Mouse (Mus musculus) cerebral cortex, adult 2 months (tissue): Measurements from ENCODE around the gene Maf.

Experiments
- WGBS: fragments of 180-500 bp; shearing (Covaris S2); methylation state at CpG from one replicate; pipeline ENCODE4 v1.1.7; 2018; 5-methylcytosine and 5-hydroxymethylcytosine counted together

The Maf gene

DNA sequence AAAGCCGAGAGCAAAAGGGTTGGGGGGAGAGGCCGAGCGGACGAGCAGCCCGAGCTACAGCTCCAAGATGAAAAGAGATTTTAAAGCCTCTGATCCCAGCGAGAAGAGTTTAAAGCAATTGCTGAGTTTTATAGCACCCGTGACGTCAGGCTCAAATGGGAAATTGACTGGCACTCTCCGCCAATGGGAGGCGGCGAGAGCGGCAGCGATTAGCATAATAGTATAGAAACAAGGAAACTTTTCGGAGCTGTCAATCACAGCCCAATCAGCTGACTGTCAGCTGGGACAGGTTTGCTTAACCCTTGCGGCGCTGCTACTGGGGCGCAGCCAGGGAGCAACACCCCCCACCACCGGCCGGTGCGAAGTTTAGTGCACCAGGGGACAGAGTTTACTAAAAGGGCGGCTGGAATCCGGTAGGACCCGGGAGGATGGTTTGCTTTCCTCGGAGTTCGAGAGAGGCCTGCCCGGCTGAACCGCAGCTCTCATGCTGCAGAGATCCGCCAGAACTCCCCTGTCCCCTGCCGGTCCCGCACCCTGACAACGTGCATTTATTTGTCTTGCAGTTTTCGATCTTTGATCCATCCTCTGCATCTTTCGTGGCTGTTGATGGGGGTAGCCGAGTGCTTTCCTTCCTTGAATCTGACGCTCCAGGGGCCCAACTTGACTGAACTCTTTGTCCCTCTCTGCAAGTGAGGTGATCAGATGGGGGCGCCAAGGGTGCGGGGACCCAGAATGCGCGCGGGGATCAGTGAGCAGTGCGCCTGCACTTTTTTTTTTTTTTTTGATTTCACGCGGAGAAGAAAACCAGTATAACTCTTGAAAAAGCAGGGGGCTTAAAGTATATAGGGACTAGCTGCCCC lies at the start of gene Maf:
TSS of gene Maf (minus strand) at position 64 of the 860 bp plus-strand sequence.
- WGBS, result 1% methylated on average over 43 of the region's 43 CpGs

DNA sequence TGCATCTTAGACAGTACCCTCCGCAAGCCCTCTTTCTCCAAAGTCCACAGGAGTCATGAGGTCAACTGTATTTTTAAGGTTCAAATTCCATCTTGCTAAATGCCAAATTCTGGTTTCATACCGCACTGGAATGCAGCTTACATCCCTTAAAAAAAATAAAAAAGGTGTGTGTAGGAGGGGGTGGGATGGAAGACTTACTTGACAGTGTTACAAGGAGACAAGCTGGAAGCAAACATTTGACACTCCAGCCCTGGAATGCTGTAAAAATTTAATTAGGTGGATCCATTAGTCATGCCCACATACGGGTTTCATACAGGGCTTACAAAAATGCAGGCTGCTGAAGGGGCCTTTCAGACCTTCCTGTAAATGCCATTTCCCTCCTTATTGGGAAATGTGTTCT lies 49.4 kb upstream of the Maf start:
- 78% methylated on average over 3 of the region's 3 CpGs for WGBS

- WGBS, result 76% methylated on average over 2 of the region's 2 CpGs
These were observed 48.4 kb upstream of the Maf start for GRCm38 (mm10) chr8:115756027-115756426.

DNA sequence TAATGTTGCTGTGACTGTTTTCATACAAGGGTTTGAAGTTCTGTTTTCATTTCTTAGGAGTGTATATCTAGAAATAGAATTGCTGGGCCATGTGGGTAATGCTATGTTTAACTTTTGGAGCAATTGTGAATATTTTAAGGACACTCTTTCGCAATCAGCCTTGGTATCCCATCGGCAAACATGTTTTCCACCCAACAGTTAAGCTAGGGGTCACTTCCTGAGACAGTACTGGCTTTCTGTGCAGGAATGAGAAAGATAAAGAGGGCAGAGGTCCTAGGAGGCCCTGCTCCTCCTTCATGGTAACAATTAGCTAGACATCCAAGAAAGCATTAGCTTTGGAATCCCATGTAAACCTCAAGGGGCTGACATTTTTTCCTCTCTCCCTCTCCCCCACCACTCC lies 47.1 kb upstream of the Maf start:
- WGBS, result 48% methylated on average over 2 of the region's 2 CpGs

GRCm38 (mm10) chr8:115753801-115754200 lies 46.2 kb upstream of the Maf start:
- 42% methylated on average over 8 of the region's 8 CpGs for WGBS

GRCm38 (mm10) chr8:115747426-115747825 lies 39.8 kb upstream of the Maf start:
- WGBS, result 72% methylated on average over 10 of the region's 10 CpGs

GRCm38 (mm10) chr8:115745648-115746047 lies 38.1 kb upstream of the Maf start:
- WGBS, result 61% methylated on average over 2 of the region's 2 CpGs

DNA sequence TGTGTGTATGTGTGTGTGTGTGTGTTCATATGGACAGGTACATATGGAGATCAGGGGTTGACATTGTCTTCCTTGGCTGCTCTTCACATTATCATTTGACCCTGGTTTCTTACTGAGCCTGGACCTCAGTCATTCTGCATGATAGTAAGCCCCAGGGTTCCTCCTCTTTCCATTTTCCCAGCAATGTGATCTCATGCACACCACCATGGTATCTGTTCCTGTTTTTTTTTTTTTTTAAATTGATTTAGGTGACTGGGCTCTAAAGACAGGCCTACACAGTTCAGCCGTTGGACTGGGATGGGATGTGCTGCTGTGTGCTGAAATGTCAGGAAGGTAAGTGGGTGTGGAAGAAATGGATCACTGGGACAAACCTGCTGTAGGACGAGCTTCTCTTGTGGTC lies 35.8 kb upstream of the Maf start:
- WGBS, result 91% methylated on average over 2 of the region's 2 CpGs

DNA sequence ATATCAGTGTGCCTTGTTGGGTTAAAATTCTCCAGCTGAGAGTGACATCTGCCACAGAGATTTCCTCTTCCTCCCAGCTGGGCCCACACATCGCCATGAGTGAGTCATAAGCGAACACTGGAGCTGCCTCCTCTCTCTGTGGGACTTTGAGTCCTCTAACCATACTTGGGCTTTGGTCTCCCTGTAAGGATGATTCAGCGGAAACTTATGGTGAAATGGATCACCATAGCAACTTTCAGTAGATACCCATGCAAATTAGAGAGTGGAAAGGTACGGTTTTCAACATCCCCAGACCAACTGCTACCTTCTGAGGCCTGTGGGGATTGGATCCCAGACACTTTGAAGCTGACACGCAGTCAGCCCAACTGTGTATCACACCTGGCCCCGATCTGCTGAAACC lies 35.1 kb upstream of the Maf start:
- 64% methylated on average over 6 of the region's 6 CpGs for WGBS

GRCm38 (mm10) chr8:115741964-115742363 lies 34.4 kb upstream of the Maf start:
- WGBS, result 50% methylated on average over 6 of the region's 6 CpGs

GRCm38 (mm10) chr8:115739756-115740155 lies 32.2 kb upstream of the Maf start:
- WGBS, result 90% methylated on average over 4 of the region's 4 CpGs

GRCm38 (mm10) chr8:115732401-115732800 lies 24.8 kb upstream of the Maf start:
- WGBS, result 59% methylated on average over 6 of the region's 6 CpGs

DNA sequence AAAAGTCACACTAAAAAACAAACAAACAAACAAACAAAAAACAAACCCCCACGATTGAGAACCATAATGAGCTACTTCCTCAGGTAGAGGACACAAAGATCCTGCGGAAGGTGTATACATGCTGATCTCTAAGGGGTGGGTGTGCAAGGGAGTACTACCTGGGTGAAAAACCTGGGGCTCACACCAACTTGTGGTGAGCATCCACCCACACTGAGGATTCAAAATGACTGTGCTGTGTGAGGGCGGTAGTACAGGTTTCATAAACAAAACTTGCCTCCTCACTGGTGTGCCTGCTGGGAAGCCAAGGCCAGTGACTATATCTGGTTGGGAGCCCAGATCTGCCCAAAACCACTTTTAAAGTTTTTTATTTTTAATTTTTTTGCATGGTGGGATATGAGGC lies 19.2 kb upstream of the Maf start:
- 85% methylated on average over 3 of the region's 3 CpGs for WGBS

GRCm38 (mm10) chr8:115726231-115726630 lies 18.6 kb upstream of the Maf start:
- WGBS, result 86% methylated on average over 4 of the region's 4 CpGs

DNA sequence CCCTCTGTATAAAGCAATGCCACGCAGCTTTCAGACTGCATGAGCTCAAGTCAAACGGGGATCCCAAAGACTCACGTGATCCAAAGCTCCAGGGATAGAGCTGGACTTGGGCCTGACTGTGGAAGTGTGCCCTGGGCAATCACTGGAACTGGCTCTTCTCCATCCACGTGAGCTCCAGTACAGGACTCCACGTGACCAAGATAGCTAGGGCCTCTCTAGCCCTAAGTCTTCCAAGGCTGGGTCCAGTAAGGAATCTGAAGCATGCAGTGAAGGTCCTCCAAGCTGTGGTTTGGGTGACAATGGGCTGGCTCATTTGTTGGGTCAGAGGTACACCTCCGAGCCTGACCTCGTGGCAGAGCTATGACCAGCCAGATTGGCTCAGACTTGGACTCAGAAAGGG lies 11.5 kb upstream of the Maf start:
- 84% methylated on average over 7 of the region's 7 CpGs for WGBS

DNA sequence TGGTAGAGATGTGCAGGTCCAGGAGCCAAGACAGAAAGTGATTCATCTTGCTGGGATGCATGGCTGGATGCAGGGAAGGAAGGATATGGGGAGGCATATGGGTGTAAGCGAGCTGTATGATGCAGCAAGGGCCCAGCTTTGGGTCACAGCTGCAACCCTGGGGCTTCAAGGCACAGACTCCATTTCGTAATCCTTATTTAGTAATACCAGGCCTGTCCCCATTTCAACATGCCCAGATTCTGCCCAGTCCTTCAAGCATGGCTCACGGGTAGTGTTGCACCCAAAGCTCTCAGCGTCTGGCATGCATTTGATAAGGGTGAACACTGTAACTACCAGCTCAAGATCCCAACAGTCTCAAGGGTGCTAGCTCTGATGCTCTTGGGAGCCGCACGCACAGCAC lies 11.0 kb upstream of the Maf start:
- 93% methylated on average over 6 of the region's 6 CpGs for WGBS

- 88% methylated on average over 4 of the region's 4 CpGs for WGBS
These were observed 7.7 kb upstream of the Maf start for GRCm38 (mm10) chr8:115715262-115715661.

- WGBS, result 70% methylated on average over 11 of the region's 11 CpGs
These were observed 3.5 kb upstream of the Maf start for GRCm38 (mm10) chr8:115711106-115711505.

GRCm38 (mm10) chr8:115709931-115710330 lies 2.3 kb upstream of the Maf start:
- WGBS, result 74% methylated on average over 8 of the region's 8 CpGs

DNA sequence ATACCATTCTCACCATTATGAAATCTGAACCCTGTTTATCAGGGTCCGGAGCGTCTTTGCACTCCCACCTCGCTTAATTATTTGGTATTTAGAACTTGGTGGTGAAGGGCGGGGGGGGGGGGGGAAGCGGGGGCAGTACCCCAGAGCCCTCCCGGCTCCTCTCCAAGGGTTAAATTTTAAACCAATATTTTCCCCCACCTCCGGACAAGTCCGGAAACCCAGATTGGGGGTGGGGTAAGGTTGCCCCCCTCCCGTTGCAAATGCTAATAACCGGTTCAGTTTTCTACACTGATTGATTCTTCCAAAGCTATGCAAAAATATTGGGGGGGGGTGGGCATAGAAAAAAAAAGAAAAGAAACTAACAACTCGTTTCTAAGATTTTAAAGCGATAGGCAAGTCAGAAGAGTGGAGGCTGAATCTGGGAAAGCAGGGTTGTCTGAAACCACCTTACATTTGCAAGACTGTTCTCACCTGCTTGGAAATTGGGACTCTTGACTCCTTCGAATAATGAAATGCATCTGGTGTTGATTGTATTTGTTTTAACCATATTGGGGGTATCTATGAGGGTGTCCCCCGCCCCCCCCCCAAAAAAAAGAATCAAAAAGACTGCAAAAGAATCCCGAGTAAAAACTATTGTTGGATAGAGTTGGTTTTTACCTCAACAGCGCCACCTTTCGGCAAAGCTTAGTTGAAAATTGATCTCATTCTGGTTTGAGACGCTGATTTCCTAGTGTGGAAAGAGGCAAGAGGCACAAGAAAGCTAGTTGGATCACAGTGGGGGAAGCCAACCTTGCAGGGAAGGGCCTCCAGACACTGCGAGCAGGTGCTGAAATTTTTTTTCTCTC lies 1.6 kb upstream of the Maf start:
- WGBS, result under 1% methylated on average over 19 of the region's 19 CpGs

GRCm38 (mm10) chr8:115706861-115707730 lies 498 bp downstream of the Maf start:
- 1% methylated on average over 72 of the region's 76 CpGs for WGBS

DNA sequence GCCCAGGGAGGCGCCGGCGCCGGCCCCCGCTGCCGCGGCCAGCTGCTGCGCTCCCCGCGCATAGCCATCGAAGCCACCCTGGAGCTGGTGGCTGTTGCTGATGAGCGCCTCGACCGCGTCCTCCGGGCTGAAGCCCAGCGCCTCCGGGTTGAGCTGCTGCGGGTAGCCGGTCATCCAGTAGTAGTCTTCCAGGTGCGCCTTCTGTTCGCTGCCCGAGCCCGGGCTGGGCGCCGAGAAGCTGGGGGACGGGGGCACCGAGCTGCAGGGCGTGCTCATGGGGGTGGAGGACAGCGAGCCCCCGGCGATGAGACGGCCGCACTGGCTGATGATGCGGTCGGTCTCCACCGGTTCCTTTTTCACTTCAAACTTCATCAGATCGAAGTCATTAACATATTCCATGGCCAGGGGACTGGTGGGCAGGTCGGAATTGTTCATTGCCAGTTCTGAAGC lies 1.2 kb downstream of the Maf start:
- under 1% methylated on average over 39 of the region's 39 CpGs for WGBS
